Mouse (Mus musculus) T-cell, adult 2 months (primary cell): ENCODE results near the gene Bik.
A peak's percentile ranks its signal among the peaks of the same experiment; 100 is the strongest.

ENCODE experiments used
- DNase-seq: peaks from one replicate; pipeline ENCODE4 v3.0.0; 2022; ENCODE audit warnings: low spot score

The Bik gene

GRCm38 (mm10) chr15:83583419-83584156 is 56.9 kb downstream of the Bik start:
- peak; percentile 43 for DNase-seq

DNA sequence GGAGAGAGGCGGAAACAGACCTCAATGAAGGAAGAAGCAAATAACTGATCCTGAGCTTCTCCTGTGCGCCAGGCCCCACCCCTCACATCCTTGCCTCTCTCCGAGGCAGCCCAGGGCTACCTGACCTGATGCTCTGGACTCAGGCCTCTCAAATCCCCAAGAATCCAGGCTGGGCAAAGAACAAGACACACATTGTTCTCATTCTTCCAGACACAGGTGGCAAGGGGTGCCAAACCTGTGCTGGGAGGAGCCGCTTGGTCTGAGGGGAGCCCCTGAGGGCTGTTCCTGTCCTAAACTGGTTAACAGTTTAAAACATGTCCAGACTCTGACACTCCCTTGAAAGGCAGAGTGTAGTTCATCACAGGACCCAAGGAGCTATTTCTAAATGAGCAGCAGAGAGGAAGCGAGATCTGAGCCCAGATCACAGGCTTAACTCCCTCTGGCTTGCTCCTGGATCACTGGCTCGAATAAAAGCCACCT is 58.1 kb downstream of the Bik start:
- no peak for DNase-seq

- DNase-seq, result no peak
Observed at GRCm38 (mm10) chr15:83590841-83591240, 64.2 kb downstream of the Bik start.

DNA sequence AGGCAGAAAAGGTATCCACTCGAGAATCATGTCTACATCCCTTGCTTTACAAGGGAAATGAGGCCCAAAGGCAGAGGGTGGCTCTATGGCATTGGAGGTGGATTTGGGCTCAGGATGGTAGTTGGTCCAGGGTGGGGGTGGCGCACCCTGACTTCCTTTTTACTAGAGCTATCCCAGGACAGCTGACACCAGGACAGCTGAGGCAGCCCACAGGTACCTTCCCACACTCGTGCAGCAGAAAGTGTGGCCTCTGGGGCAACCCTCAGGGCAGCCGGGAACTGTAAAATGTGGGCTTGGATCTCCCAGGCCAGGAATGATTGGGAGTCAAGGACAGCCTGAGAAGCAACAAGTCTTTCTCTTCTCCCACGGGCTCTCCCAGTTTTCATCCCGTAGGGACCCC is 65.1 kb downstream of the Bik start:
- no peak for DNase-seq

DNA sequence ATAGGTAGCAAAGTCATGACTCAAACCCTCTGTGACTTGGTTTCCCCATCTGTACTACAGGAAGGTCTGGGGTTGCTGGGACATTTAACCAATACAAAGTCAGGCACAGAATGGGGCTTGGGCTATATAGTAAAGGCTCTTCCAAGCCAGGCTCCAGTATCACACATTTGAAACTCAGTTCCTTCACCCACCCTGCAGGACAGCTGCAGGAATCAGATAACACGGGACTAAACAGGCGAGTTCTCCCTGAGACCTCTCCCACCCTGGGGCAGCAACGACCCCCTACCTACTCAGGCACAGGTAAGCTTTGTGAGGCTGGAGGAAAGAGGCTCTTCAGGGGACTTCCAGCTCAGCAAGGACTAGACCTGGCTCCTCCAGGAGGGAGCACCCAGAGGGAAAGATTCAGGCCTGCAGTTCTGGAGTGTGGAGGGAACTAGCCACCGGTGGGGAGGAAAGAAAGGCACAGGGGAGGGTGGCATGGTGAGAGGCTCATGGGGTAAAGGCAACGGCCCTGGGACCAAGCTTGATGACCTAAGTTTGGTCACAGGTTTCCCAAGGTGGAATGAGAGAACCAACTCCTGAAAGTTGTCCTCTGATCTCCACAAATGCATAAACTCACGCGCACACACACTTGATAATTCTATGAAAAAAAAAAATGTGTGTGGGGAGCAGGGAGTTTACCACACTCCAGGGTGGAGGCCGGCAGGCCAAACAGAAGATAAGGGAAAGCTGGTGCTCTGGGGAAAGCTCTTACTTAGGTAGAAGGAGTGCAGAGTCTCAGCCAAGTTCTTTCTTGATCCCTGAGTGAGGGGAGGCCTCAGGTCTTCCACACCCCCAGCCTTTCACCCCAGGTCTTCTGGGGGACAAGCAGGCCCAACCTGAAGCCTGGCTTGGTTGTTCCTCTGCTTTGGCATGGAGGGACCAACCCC is 65.9 kb downstream of the Bik start:
- no peak for DNase-seq

- no peak for DNase-seq
Observed at GRCm38 (mm10) chr15:83593189-83593585, 66.5 kb downstream of the Bik start.

GRCm38 (mm10) chr15:83593702-83594512 is 67.2 kb downstream of the Bik start:
- DNase-seq, result no peak
